Mouse (Mus musculus): Measurements from ENCODE around the gene Rnf220. TPM values are rescaled to one million over a fixed set of nuclear protein-coding genes. Genes with fewer than 3 reads are reported as not detected.

The Rnf220 gene
- total RNA-seq, 2 experiments from 2014 or later: 184 to 189 TPM

GRCm38 (mm10) chr4:117283271-117284191 lies 213.3 kb downstream of the Rnf220 start:
- H3K4me3 ChIP-seq: no peak overlapping the region
- DNase-seq (ENCODE audit: low spot score in 2 of 2): no peak
- H3K27ac ChIP-seq: no peak overlapping the region; the same call in 1 of the 2 replicates
- no peak for TF ChIP-seq CTCF (conservative IDR thresholded peaks at IDR 0.05)

- DNase-seq (ENCODE audit: low spot score in 2 of 2): no peak
- 0 out of 2 replicates have a peak overlapping the region, but pooled peaks have one; percentile 20 for H3K27ac ChIP-seq
- no peak overlapping the region for H3K4me3 ChIP-seq
- no peak for TF ChIP-seq CTCF (conservative IDR thresholded peaks at IDR 0.05)
Measured at GRCm38 (mm10) chr4:117281090-117281845, 215.6 kb downstream of the Rnf220 start.

- Histone ChIP-seq H3K27ac (peak overlapping the region; percentile 43; the same call in 1 of the 2 replicates), H3K4me3 (no peak overlapping the region)
- no peak for TF ChIP-seq CTCF (conservative IDR thresholded peaks at IDR 0.05)
- no peak for DNase-seq (ENCODE audit: low spot score in 2 of 2)
Measured at GRCm38 (mm10) chr4:117280397-117280930, 216.4 kb downstream of the Rnf220 start.

- no peak for TF ChIP-seq CTCF (conservative IDR thresholded peaks at IDR 0.05)
- DNase-seq (ENCODE audit: low spot score in 2 of 2): no peak
- no peak overlapping the region for H3K4me3 ChIP-seq
- H3K27ac ChIP-seq: peak overlapping the region; percentile 15; the same call in 1 of the 2 replicates
Measured at GRCm38 (mm10) chr4:117279253-117279642, 217.6 kb downstream of the Rnf220 start.

- H3K4me3 ChIP-seq: no peak overlapping the region
- no peak for DNase-seq (ENCODE audit: low spot score in 2 of 2)
- peak overlapping the region; percentile 15; the same call in 1 of the 2 replicates for H3K27ac ChIP-seq
- no peak for TF ChIP-seq CTCF (conservative IDR thresholded peaks at IDR 0.05)
Measured at GRCm38 (mm10) chr4:117278381-117279252, 218.2 kb downstream of the Rnf220 start.

GRCm38 (mm10) chr4:117277687-117278086 lies 219.2 kb downstream of the Rnf220 start:
- no peak for TF ChIP-seq CTCF (conservative IDR thresholded peaks at IDR 0.05)
- peak overlapping the region; percentile 58 for H3K27ac ChIP-seq

GRCm38 (mm10) chr4:117277021-117277420 lies 219.8 kb downstream of the Rnf220 start:
- Histone ChIP-seq H3K27ac (peak overlapping the region; percentile 58), H3K4me3 (no peak overlapping the region)
- no peak for TF ChIP-seq CTCF (conservative IDR thresholded peaks at IDR 0.05)
- DNase-seq (ENCODE audit: low spot score in 2 of 2): no peak

More at GRCm38 (mm10) chr4:117277687-117278086, 219.2 kb downstream of the Rnf220 start:
- no peak overlapping the region for H3K4me3 ChIP-seq
- no peak for DNase-seq (ENCODE audit: low spot score in 2 of 2)

- H3K27ac ChIP-seq: peak overlapping the region; percentile 58; the same call in 1 of the 2 replicates
- no peak for DNase-seq (ENCODE audit: low spot score in 2 of 2)
- no peak overlapping the region for H3K4me3 ChIP-seq
- no peak for TF ChIP-seq CTCF (conservative IDR thresholded peaks at IDR 0.05)
Measured at GRCm38 (mm10) chr4:117276281-117276711, 220.6 kb downstream of the Rnf220 start.

GRCm38 (mm10) chr4:117274720-117275119 lies 222.1 kb downstream of the Rnf220 start:
- no peak for TF ChIP-seq CTCF (conservative IDR thresholded peaks at IDR 0.05)
- no peak overlapping the region for H3K4me3 ChIP-seq
- no peak for DNase-seq (ENCODE audit: low spot score in 2 of 2)
- H3K27ac ChIP-seq: no peak overlapping the region

GRCm38 (mm10) chr4:117272459-117272858 lies 224.4 kb downstream of the Rnf220 start:
- Histone ChIP-seq H3K4me3 (no peak overlapping the region), H3K27ac (no peak overlapping the region)
- no peak for DNase-seq (ENCODE audit: low spot score in 2 of 2)
- no peak for TF ChIP-seq CTCF (conservative IDR thresholded peaks at IDR 0.05)

- peak; percentile 90 for TF ChIP-seq CTCF (conservative IDR thresholded peaks at IDR 0.05)
- no peak overlapping the region for H3K27ac ChIP-seq
- DNase-seq (ENCODE audit: low spot score in 2 of 2): peak; percentile 67 to 81
- no peak overlapping the region for H3K4me3 ChIP-seq
Measured at GRCm38 (mm10) chr4:117270278-117270677, 226.6 kb downstream of the Rnf220 start.

Measured in layer of hippocampus, adult 2 months (tissue).